Mouse (Mus musculus) limb, embryonic 10.5 days (tissue): Measurements from ENCODE around the gene Cdc42ep4. TPM values are rescaled to one million over a fixed set of nuclear protein-coding genes. Genes with fewer than 3 reads are reported as not detected.

Source experiments
- DNase-seq: peaks from one replicate; pipeline ENCODE4 v3.0.0-alpha.2; 2017; ENCODE audit warnings: low spot score
- H3K27ac ChIP-seq: fragments of 300-500 bp; sonication (generic); 2 replicates; pipeline ENCODE4 v1.5.1; 2016; ENCODE audit warnings: mild to moderate bottlenecking
- H3K27me3 ChIP-seq: fragments of 300-500 bp; sonication (generic); 2 replicates; pipeline ENCODE4 v1.6.1; 2016; ENCODE audit warnings: low read depth, mild to moderate bottlenecking; ENCODE audit not compliant: poor library complexity, severe bottlenecking
- H3K36me3 ChIP-seq: fragments of 300-500 bp; sonication (generic); 2 replicates; pipeline ENCODE4 v1.6.1; 2016; ENCODE audit warnings: mild to moderate bottlenecking, moderate library complexity
- H3K4me1 ChIP-seq: fragments of 300-500 bp; sonication (generic); 2 replicates; pipeline ENCODE4 v1.6.1; 2016
- H3K4me3 ChIP-seq: fragments of 300-500 bp; sonication (generic); 2 replicates; pipeline ENCODE4 v1.5.1; 2016; ENCODE audit warnings: mild to moderate bottlenecking, moderate library complexity
- H3K9me3 ChIP-seq: fragments of 300-500 bp; sonication (generic); replicated peaks from 2 replicates; pipeline ENCODE4 v1.6.1; 2016; ENCODE audit warnings: mild to moderate bottlenecking
- WGBS: fragments of 180-500 bp; shearing (Covaris S2); methylation state at CpG from one replicate; pipeline ENCODE4 v1.1.7; 2016; 5-methylcytosine and 5-hydroxymethylcytosine counted together
- polyA plus RNA-seq: library from polyadenylated mRNA; unstranded; fragments of >200 nt; fragmentation: Nextera tagmentation; extraction: Ambion mirVana; gene quantifications from 2 replicates; pipeline ENCODE4 v1.2.1, GENCODE M21; 2016

Gene Cdc42ep4
- polyA plus RNA-seq, 1 experiment from 2014 or later = 130 TPM

DNA sequence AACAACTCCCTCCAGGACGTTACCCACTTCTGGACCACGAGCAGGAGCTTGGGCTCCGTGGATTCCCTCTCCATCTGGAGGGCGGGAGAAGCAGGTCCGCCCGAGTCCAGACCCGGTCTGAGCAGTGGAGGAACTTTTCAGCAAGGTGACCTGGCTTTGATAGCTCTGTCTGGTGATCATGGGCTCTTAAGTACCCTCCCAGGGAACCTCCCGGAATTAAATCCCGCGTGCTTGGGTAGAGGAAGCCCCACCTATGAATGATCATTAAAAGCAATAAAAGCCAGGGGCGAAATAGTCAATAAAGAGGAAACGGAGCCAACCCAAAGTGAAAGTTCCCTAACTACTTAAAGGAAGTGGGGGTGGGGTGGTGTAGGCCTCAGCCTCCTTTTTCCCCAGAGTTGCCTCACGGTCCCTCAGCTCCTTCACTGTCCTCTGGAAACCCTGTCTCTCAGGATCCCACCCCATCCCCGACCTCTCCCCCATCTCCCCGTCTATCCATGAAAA lies 529 bp upstream of the Cdc42ep4 start:
- H3K4me1 ChIP-seq = peaks cover 59% of the 10 kb centered on the region
- WGBS = 18% methylated on average over 15 of the region's 15 CpGs
- no peak for DNase-seq
- peak overlapping the region; percentile 99 for H3K27ac ChIP-seq
- peaks cover 16% of the 10 kb centered on the region for H3K36me3 ChIP-seq
- peak overlapping the region; percentile 96 for H3K4me3 ChIP-seq
- H3K27me3 ChIP-seq = no peaks in the 10 kb centered on the region
- no peaks in the 10 kb centered on the region for H3K9me3 ChIP-seq

DNA sequence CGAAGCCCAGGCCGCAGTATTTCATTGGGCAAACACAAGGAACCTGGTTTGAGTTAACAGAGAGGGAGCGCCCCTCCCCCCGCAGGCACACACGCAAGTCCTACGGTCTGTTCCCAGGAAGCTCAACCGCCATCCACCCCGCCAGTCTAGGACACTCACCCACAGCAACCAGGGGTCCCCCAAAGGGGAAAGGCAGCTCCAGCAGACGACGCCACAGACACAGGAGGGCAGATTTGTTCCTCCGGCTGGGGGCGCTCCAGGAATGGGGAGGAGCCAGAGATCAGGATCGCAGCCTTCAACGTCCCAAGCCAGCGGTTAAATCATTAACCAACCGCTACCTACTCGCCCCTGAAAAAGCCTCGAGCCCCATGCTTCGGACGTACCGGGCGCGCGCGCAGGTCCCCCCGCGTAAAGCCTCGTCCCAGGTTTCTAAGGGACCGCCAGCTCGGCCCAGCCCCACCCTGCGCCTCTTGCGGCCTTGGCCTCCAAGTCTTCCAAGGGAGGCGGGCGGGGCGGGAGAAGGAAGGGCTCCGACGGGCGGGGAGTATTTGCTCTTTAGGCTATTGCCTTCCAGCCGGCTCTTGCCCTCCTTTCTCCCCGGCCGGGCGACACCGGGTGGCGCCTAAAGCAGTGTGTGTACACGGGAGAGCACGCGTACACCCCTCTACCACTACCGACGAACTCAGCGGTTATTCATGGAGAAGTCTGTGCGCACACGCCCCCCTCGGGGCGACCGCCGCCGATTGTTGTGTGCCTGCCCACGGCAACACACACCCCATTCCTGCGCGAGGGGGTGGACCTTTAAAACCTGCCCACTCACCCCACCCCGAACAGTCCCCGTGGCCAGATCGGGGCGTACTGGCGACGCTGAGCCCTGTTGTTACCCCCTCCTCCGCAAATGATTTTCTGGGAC lies 854 bp downstream of the Cdc42ep4 start:
- no peaks in the 10 kb centered on the region for H3K27me3 ChIP-seq
- H3K36me3 ChIP-seq = peaks cover 28% of the 10 kb centered on the region
- under 1% methylated on average over 67 of the region's 67 CpGs for WGBS
- no peaks in the 10 kb centered on the region for H3K9me3 ChIP-seq
- H3K4me1 ChIP-seq = peaks cover 66% of the 10 kb centered on the region
- H3K27ac ChIP-seq = peak overlapping the region; percentile 99
- H3K4me3 ChIP-seq = peak overlapping the region; percentile 96
- peak; percentile 90 for DNase-seq

- 2% methylated on average over 9 of the region's 9 CpGs for WGBS
- no peaks in the 10 kb centered on the region for H3K9me3 ChIP-seq
- H3K4me1 ChIP-seq = peaks cover 60% of the 10 kb centered on the region
- DNase-seq = peak; percentile 74
- peak overlapping the region; percentile 99 for H3K27ac ChIP-seq
- peaks cover 38% of the 10 kb centered on the region for H3K36me3 ChIP-seq
- peak overlapping the region; percentile 96 for H3K4me3 ChIP-seq
- no peaks in the 10 kb centered on the region for H3K27me3 ChIP-seq
Observed at GRCm38 (mm10) chr11:113749749-113750351, 1.8 kb downstream of the Cdc42ep4 start.

GRCm38 (mm10) chr11:113748797-113749521 lies 2.7 kb downstream of the Cdc42ep4 start:
- Histone ChIP-seq H3K27ac (peak overlapping the region; percentile 99), H3K4me1 (peaks cover 51% of the 10 kb centered on the region), H3K9me3 (no peaks in the 10 kb centered on the region), H3K4me3 (peak overlapping the region; percentile 96), H3K36me3 (peaks cover 47% of the 10 kb centered on the region), H3K27me3 (no peaks in the 10 kb centered on the region)
- DNase-seq = peak; percentile 72
- 5% methylated on average over 21 of the region's 21 CpGs for whole genome bisulfite sequencing

DNA sequence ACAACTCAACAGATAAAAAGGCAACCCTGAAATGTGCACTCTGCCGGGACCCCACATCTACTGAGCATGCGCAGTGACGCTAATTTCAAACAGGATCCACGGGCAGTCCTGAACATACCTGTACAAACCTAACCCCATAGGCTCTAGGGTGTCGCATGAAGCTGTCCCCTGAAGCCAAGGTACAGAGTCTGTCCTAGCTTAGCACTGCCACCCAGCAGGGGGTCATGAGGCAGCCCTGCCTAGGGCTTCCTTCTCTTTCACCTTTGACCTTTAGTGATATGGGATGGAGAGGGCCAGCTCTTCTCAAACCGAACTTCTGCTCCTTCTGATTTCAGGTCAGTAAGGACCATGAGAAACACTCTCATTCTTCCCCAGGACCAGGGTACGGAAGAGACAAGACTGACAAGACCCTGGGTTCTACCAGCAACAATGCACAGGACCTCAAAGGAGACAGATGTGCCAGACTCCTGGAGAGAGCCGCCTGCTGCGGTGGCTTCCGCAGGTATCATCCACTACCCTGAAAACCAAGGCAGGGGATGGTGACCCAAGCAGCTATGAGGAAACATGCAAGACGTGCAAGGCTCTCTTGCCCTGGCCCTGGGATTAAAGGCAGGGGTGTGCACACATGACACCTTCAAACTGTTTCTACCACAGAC lies 3.8 kb downstream of the Cdc42ep4 start:
- peak overlapping the region; percentile 96 for H3K4me3 ChIP-seq
- H3K4me1 ChIP-seq = peaks cover 48% of the 10 kb centered on the region
- H3K9me3 ChIP-seq = 0 out of 2 replicates have a peak, but pooled peaks cover 6% of the 10 kb centered on the region
- peak overlapping the region; percentile 99 for H3K27ac ChIP-seq
- H3K36me3 ChIP-seq = peaks cover 58% of the 10 kb centered on the region
- no peaks in the 10 kb centered on the region for H3K27me3 ChIP-seq
- no peak for DNase-seq
- WGBS = 74% methylated on average over 11 of the region's 11 CpGs

DNA sequence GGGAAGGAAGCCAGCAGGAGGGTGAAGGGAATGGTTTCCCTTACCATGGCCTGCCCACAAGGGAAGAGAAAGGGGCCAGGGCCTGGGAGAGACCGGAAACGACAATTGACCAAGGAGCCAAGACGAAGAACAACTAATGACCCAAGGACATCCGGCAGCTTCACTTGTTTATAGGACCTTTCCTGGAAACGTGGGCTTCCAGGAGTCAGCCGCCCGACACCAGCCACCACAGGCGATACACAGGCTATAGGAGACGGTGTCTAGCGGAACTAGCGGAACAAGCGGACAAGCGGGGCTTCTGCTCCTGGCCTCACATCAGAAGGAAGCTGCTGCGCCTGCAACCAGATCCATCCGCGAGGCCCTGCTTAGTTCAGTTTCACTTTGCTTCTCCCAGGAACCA lies 4.6 kb downstream of the Cdc42ep4 start:
- WGBS = 69% methylated on average over 16 of the region's 16 CpGs
- Histone ChIP-seq H3K4me3 (peak overlapping the region; percentile 96; the same call in 1 of the 2 replicates), H3K27me3 (no peaks in the 10 kb centered on the region), H3K27ac (0 out of 2 replicates have a peak overlapping the region, but pooled peaks have one; percentile 99), H3K4me1 (peaks cover 43% of the 10 kb centered on the region), H3K9me3 (0 out of 2 replicates have a peak, but pooled peaks cover 6% of the 10 kb centered on the region), H3K36me3 (peaks cover 66% of the 10 kb centered on the region)
- DNase-seq = peak; percentile 50

DNA sequence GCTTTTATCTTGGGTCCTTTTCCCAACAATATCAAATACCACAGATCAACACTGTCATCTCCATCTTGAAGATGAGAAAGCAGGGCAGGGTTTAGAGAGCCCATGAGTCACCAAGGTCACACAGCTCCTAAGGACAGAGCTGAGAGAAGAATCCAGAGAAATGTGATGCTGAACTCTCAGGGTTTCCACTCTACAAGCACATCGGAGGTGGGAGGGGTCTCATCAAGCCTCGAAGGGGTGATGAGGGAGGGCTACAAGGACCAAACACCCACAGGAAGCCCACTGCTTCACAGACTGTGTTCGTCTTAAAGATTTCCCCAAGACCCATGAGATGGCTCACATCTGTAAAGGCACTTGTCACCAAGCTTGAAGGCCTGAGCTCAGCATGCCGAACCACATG lies 5.7 kb downstream of the Cdc42ep4 start:
- no peak overlapping the region for H3K27ac ChIP-seq
- H3K9me3 ChIP-seq = 0 out of 2 replicates have a peak, but pooled peaks cover 6% of the 10 kb centered on the region
- H3K4me3 ChIP-seq = no peak overlapping the region
- peaks cover 77% of the 10 kb centered on the region for H3K36me3 ChIP-seq
- no peaks in the 10 kb centered on the region for H3K27me3 ChIP-seq
- no peak for DNase-seq
- H3K4me1 ChIP-seq = peaks cover 39% of the 10 kb centered on the region
- 82% methylated on average over 4 of the region's 4 CpGs for WGBS

DNA sequence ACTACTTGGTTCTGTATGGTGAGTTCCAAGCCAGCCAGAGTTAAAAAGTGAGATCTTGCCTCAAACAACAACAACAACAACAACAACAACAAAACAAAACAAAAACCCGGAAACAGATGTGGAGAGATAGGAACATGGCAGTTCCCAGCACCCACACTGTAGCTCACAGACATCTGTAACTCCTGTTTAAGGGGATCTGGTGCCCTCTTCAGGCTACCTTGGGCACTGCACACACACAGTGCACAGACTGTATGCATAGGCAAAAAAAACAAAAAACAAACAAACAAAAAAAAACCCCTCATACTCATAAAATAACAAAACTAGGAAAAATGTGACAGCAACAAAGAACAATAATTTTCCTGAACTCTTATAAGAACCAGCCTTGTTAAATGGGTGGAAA lies 8.7 kb downstream of the Cdc42ep4 start:
- H3K4me3 ChIP-seq = no peak overlapping the region
- no peaks in the 10 kb centered on the region for H3K27me3 ChIP-seq
- 97% methylated on average over 1 of the region's 1 CpGs for WGBS
- peaks cover 42% of the 10 kb centered on the region for H3K4me1 ChIP-seq
- no peak for DNase-seq
- no peak overlapping the region for H3K27ac ChIP-seq
- peaks cover 98% of the 10 kb centered on the region for H3K36me3 ChIP-seq
- H3K9me3 ChIP-seq = 0 out of 2 replicates have a peak, but pooled peaks cover 6% of the 10 kb centered on the region

DNA sequence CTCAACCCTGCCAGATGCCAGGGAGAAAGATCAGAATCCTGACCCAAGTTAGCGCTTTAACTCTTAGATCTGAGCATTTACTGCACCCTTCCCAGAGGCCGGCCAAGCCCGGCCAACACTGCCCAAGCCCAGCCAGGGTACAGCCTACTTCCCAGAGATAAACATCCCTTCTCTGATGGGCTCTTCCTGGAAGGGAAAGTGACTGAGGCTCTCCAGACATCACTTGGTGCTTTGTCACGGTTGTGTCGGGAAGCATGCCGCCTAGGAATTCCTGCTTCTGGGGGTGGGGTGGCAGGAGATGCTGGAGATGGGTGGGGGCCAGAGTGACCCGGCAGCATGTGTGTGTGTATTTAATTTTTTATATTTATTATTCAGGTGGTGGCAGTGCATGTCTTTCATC lies 11.6 kb downstream of the Cdc42ep4 start:
- WGBS = 71% methylated on average over 7 of the region's 7 CpGs
- Histone ChIP-seq H3K4me1 (peaks cover 46% of the 10 kb centered on the region), H3K27ac (no peak overlapping the region)

GRCm38 (mm10) chr11:113739213-113739612 lies 12.5 kb downstream of the Cdc42ep4 start:
- Histone ChIP-seq H3K9me3 (0 out of 2 replicates have a peak, but pooled peaks cover 6% of the 10 kb centered on the region), H3K4me1 (peaks cover 55% of the 10 kb centered on the region), H3K4me3 (no peak overlapping the region), H3K27ac (no peak overlapping the region), H3K36me3 (peaks cover 96% of the 10 kb centered on the region), H3K27me3 (no peaks in the 10 kb centered on the region)
- no peak for DNase-seq
- 91% methylated on average over 8 of the region's 8 CpGs for WGBS

More for the DNA sequence above, 11.6 kb downstream of the Cdc42ep4 start:
- Histone ChIP-seq H3K4me3 (no peak overlapping the region), H3K9me3 (0 out of 2 replicates have a peak, but pooled peaks cover 6% of the 10 kb centered on the region), H3K36me3 (peaks cover 96% of the 10 kb centered on the region), H3K27me3 (no peaks in the 10 kb centered on the region)
- no peak for DNase-seq

DNA sequence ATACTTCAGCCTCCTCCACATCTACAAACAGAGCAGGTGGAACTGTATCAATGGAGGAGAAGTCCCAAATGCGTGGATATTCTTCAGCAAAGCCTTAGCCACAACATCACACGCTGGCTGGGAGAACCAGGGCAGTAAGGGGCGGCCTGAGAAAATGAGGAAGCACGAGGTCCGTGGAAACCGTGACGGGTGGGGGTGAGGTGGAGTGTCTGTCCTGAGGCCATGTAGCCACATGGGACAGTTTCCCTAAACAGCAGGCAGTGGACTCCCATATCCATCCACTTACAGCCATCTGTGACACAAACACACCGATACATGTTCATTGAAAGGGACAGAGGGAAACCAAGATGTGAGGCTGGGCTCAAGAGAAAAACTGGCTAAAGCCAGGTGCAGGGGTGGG lies 13.8 kb downstream of the Cdc42ep4 start:
- WGBS = 94% methylated on average over 8 of the region's 8 CpGs
- Histone ChIP-seq H3K36me3 (peaks cover 94% of the 10 kb centered on the region), H3K27ac (no peak overlapping the region), H3K27me3 (no peaks in the 10 kb centered on the region), H3K9me3 (no peaks in the 10 kb centered on the region), H3K4me1 (peaks cover 68% of the 10 kb centered on the region), H3K4me3 (no peak overlapping the region)
- no peak for DNase-seq

GRCm38 (mm10) chr11:113737553-113737854 lies 14.2 kb downstream of the Cdc42ep4 start:
- no peak overlapping the region for H3K4me3 ChIP-seq
- H3K9me3 ChIP-seq = no peaks in the 10 kb centered on the region
- DNase-seq = no peak
- no peak overlapping the region for H3K27ac ChIP-seq
- H3K27me3 ChIP-seq = no peaks in the 10 kb centered on the region
- 84% methylated on average over 3 of the region's 3 CpGs for WGBS
- peaks cover 72% of the 10 kb centered on the region for H3K4me1 ChIP-seq
- H3K36me3 ChIP-seq = peaks cover 94% of the 10 kb centered on the region
